Mouse (Mus musculus) mouse trophoblast stem cell (cell line): ENCODE data around the gene Micu1.

ENCODE experiments used
- in situ Hi-C, 2 experiments: fragments of 300-500 bp; cut with MseI, MboI; formaldehyde crosslinking; loops; 2 replicates in 1 of 2; 3 replicates in 1 of 2; pipeline ENCODE4 v1.15.1; 2025

The Micu1 gene

DNA sequence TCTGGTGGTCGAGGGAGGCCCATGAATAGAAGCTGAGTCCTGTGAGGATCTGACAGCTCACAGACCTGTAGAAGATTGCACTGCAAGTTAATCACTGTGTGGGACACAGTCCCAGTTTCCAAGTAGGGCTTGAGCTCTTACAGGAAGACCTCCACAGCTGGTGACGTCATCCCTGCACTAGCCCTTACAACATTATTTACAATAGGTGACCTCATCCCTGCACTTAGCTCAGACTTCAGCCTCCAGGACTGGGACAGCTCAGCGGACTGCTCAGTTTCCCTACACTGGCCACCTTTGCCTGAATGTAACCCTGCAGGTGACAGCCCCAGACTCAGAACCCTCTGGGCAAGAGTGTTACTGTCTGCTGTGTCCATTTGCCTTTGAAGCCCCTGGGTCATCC lies 75.0 kb downstream of the Micu1 start:
- in situ Hi-C loops = no loop called here

DNA sequence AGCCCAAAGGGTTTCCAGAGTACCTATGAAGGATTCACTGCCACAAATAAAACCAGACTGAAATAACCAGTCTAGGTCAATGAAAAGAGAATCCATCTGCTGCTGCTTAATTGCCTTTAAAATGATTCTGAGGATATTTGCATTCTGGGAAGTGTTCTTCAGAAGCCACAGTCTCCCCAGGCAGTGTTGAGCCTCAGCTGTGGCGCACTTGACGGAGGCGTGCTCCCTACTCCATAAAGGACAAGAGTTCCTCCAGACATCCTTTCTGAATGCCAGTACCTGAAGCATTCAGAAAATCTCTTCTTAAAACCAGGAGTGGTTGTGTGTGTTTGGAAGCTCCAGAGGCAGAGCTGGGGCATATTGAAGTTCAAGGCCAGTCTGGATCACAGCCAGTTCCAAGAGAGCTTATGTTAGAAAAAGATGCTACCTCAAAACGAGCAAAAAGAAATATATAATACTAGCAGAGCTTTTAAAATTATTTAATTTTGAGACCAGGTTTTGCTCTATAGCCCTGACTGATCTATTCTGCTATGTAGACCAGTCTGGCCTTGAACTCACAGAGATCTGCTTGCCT lies 75.9 kb downstream of the Micu1 start:
- in situ Hi-C loops = no loop called here

GRCm38 (mm10) chr10:59780698-59781097 lies 78.4 kb downstream of the Micu1 start:
- in situ Hi-C loops = no loop called here

- in situ Hi-C loops = no loop called here
Measured at GRCm38 (mm10) chr10:59781205-59781931, 79.1 kb downstream of the Micu1 start.

- in situ Hi-C loops = no loop called here
Measured at GRCm38 (mm10) chr10:59784731-59785685, 82.7 kb downstream of the Micu1 start.

DNA sequence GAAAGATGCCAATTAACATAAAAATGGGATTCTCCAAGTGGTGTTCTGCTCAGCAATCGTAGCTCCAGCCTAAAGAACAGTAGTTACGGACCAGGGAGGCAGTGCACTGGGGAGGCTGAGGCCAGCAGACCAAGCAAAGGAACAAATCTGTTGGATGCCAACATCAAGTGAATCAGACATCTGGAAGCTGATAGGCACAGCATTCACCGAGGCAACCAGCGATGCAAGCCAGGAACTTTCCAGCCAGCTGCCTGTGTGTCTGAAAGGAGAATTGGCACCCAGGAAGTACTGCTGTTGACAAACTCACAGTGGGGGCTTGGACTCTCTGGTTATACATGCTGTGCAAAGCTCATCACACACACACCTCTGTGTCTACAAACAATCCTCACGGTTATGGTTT lies 84.0 kb downstream of the Micu1 start:
- in situ Hi-C loops = no loop called here

DNA sequence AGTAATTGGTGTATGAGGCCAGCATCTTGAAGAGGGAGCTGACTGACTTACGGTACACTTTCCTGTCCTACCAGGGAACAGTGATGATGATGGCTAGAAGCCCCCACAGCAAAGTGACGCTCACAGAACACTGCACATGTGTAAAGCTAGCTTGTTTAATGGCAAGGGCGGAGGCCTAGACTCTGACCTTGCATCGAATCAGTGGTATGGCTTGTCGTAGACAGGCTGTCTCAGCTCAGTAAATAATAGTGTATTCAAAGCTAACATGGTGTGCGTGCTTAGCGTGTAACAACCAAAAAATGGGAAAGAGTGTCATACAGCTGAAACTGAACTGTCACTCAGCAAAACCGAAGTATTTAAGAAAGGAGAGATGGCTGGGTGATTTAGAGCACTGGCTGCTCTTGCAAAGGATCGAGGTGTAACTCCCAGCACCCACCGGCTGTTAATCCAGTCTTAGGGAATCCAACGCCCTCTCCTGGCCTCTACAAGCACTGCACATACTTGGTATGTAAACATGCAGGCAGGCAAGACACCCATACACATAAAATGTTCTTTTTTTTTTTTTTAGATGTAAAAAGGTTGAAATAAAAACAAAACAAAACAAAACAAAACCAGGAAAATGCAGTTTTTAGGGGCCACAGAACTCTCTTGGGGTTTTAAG lies 85.0 kb downstream of the Micu1 start:
- in situ Hi-C loops = no loop called here

GRCm38 (mm10) chr10:59787870-59788269 lies 85.6 kb downstream of the Micu1 start:
- in situ Hi-C loops = no loop called here

DNA sequence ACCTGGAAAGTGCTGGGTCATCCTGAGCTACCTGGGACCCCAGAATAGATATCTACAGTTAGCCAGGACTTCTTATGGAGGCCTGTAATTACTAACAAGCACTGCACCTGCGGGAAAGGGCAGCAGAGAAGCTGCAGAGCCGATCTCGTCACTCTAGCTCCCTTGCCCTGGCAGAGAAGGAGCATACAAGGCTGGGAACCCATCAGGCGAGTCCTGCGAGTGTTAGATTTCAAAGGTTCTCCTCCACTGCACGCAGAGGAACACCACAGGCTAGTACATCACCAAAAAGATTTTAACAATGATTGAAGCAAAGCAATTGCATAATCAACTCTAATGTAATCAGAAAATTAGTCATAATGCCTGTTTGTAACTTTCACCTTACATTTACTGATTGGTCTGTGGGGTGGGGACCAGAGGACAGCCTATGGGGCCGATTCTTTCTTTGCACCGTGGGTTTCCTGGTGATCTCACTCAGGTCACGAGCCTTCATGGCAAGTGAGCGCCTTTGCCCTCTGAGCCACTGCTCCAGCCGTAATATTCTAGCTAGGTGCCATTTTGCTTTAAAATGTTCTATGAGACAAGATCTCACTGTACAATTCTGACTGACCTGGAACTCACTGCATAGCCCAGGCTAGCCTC lies 88.1 kb downstream of the Micu1 start:
- in situ Hi-C loops = no loop called here

DNA sequence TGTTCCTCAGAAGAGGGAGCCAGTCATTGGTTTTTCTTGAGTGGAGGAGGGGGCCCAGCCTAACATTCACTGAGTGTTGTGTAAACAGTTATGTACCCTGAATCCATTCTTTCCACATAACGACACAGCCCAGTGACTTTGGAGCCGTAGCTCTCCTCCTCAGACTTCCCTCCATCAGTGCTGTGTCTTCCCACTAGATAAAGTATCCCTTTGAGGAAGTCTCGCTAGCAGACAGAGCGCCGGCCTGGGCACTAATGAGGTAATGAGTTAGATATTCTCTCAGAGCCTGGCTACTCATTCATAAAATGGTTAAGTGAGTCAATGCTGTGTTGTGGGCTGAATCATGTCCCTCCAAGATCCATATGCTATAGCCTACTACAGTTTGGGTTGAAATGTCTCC lies 89.6 kb downstream of the Micu1 start:
- in situ Hi-C loops = no loop called here

DNA sequence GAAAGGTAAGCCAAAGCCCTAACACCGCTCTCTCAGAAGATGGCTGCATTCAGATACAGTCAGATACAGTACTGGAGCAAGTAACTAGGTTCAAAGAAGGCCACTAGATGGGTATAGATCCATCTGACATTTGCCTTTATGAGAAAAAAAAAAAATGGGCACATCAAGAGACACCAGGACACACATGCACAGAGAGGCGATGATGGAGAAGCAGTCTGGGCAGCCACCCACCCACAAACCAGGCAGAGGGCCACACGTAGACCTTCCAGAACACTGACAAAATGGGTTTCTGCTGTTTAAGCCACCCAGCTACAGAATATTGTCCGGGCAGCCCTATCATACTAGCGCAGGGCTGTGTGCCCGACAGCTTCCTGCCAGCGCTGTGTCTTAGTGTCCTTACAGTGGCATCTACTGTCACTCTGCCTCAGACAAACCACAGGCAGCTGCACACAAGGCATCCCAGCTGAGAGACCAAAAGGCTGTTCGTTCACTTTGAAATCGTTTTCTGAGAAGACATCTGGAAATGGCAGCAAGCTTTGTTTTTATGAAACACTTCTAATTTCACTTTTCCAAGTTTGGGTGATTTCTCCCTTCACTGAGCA lies 90.4 kb downstream of the Micu1 start:
- in situ Hi-C loops = no loop called here

GRCm38 (mm10) chr10:59793454-59793853 lies 91.2 kb downstream of the Micu1 start:
- in situ Hi-C loops = no loop called here

DNA sequence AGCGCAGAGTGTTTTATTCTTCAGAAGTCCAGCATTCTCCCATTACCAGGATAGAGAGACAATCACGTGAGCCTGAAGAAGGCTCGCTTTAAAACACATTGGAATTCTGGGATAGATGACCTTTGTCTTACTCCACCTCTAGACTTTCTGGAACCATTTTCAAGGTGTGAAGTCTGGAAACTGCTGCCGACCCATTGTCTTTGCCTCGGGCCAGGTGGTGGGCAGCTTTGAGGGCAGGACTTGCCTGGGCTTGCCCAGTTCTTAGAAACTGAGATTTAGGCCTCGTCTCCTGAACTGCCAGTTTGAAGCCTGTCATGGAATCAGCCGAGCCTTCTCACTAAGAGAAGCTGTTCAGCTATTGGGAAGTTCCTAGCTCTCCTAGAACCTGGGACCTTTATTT lies 92.8 kb downstream of the Micu1 start:
- in situ Hi-C loops = no loop called here

GRCm38 (mm10) chr10:59795902-59796301 lies 93.6 kb downstream of the Micu1 start:
- in situ Hi-C loops = no loop called here

GRCm38 (mm10) chr10:59798371-59798770 lies 96.1 kb downstream of the Micu1 start:
- in situ Hi-C loops = no loop called here

GRCm38 (mm10) chr10:59799303-59800044 lies 97.2 kb downstream of the Micu1 start:
- in situ Hi-C loops = no loop called here

DNA sequence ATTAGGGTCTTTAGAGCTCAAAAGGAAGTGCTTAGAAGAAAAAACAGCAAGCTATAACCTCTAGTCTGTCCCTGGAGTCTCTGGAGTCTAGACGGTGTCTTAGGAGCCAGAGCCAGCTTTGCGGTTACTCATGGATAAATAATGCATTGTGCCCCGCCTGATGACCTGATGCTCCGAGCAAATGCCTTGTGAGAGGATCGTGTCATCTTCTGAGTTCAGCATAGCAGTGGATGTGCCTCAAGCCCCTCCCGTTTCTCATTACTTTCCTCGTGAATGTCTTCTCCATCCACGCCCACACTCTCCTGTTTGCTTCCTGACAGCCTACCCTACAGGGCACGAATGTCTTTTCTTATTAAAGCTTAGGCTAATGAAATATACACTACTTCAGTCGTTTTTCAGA lies 97.9 kb downstream of the Micu1 start:
- in situ Hi-C loops = no loop called here

GRCm38 (mm10) chr10:59800826-59801501 lies 98.7 kb downstream of the Micu1 start:
- in situ Hi-C loops = no loop called here

DNA sequence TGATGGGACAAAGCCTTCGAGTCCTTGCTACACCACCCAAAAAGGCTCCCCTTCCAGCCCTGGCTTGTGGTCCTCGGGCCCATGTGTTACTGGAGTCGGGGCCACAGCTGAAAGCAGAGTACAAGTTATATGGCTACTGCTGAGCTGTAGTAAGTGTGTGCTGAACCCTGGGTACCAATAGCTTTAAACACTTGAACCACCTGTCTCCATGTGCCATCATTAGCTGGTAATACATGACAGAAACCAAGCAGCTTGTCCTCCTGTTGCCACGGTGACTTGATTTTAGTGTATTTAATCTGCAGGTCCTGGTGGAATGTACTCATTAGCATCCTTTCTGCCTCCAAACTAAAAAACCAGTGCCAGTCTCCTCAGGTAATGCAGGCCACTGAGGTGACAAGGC lies 106.4 kb downstream of the Micu1 start:
- in situ Hi-C loops = no loop called here
